Mouse (Mus musculus) liver, embryonic 13.5 days (tissue): ENCODE results near the gene Nars2. TPM values are rescaled to one million over a fixed set of nuclear protein-coding genes. Genes with fewer than 3 reads are reported as not detected.
A peak's percentile ranks its signal among the peaks of the same experiment; 100 is the strongest.

Source experiments
- ATAC-seq: fragments of 200-750 bp; cut with Nextera tagmentation; 2 replicates; pipeline ENCODE4 v1.8.0; 2017; ENCODE audit warnings: low read depth, mild to moderate bottlenecking, moderate number of reproducible peaks, moderate library complexity
- DNase-seq: peaks from one replicate; pipeline ENCODE4 v3.0.0; 2022
- H3K27ac ChIP-seq: fragments of 300-500 bp; sonication (generic); 2 replicates; pipeline ENCODE4 v1.5.1; 2015; ENCODE audit warnings: moderate library complexity, mild to moderate bottlenecking, inconsistent platforms
- H3K27me3 ChIP-seq: fragments of 300-500 bp; sonication (generic); 2 replicates; pipeline ENCODE4 v1.6.1; 2015; ENCODE audit warnings: mild to moderate bottlenecking, inconsistent platforms
- H3K36me3 ChIP-seq: fragments of 300-500 bp; sonication (generic); 2 replicates; pipeline ENCODE4 v1.6.1; 2015; ENCODE audit warnings: mild to moderate bottlenecking, inconsistent platforms
- H3K4me1 ChIP-seq: fragments of 300-500 bp; sonication (generic); replicated peaks from 2 replicates; pipeline ENCODE4 v1.6.1; 2015; ENCODE audit warnings: inconsistent platforms
- H3K4me2 ChIP-seq: fragments of 300-500 bp; sonication (generic); 2 replicates; pipeline ENCODE4 v1.6.1; 2015; ENCODE audit warnings: inconsistent platforms, mild to moderate bottlenecking, moderate library complexity
- H3K4me3 ChIP-seq: fragments of 300-500 bp; sonication (generic); replicated peaks from 2 replicates; pipeline ENCODE4 v1.5.1; 2015; ENCODE audit warnings: mild to moderate bottlenecking, inconsistent platforms
- H3K9ac ChIP-seq: fragments of 300-500 bp; sonication (generic); 2 replicates; pipeline ENCODE4 v1.6.1; 2015; ENCODE audit warnings: mild to moderate bottlenecking, inconsistent platforms
- H3K9me3 ChIP-seq: fragments of 300-500 bp; sonication (generic); replicated peaks from 2 replicates; pipeline ENCODE4 v1.6.1; 2016; ENCODE audit warnings: inconsistent platforms
- WGBS: fragments of 180-500 bp; shearing (Covaris S2); methylation state at CpG from one replicate; pipeline ENCODE4 v1.1.7; 2015; ENCODE audit not compliant: insufficient replicate concordance; 5-methylcytosine and 5-hydroxymethylcytosine counted together
- polyA plus RNA-seq: library from polyadenylated mRNA; unstranded; fragments of >200 nt; fragmentation: Nextera tagmentation; extraction: Ambion mirVana; gene quantifications from 2 replicates; pipeline ENCODE4 v1.2.1, GENCODE M21; 2015

Gene Nars2
- polyA plus RNA-seq, 1 experiment from 2014 or later, result 18.9 TPM

GRCm38 (mm10) chr7:96971027-96971996 is 20.0 kb downstream of the Nars2 start:
- WGBS, result 47% methylated on average over 21 of the region's 21 CpGs
- H3K9ac ChIP-seq, result peak overlapping the region; percentile 43
- ATAC-seq (peak; percentile 54; the same call in 1 of the 2 replicates), DNase-seq (no peak)
- peak overlapping the region; percentile 47 for H3K27ac ChIP-seq
- no peaks in the 10 kb centered on the region for H3K9me3 ChIP-seq
- peaks cover 17% of the 10 kb centered on the region for H3K36me3 ChIP-seq
- no peaks in the 10 kb centered on the region for H3K27me3 ChIP-seq
- no peak overlapping the region; the same call in 1 of the 2 replicates for H3K4me3 ChIP-seq
- H3K4me2 ChIP-seq, result peak overlapping the region; percentile 45
- peaks cover 48% of the 10 kb centered on the region for H3K4me1 ChIP-seq

- H3K4me2 ChIP-seq, result peak overlapping the region; percentile 45
- ATAC-seq (peak; percentile 69), DNase-seq (no peak)
- no peak overlapping the region for H3K27ac ChIP-seq
- H3K36me3 ChIP-seq, result peaks cover 21% of the 10 kb centered on the region
- no peak overlapping the region for H3K4me3 ChIP-seq
- H3K9ac ChIP-seq, result 0 out of 2 replicates have a peak overlapping the region, but pooled peaks have one; percentile 26
- H3K27me3 ChIP-seq, result no peaks in the 10 kb centered on the region
- 26% methylated on average over 8 of the region's 8 CpGs for WGBS
- H3K4me1 ChIP-seq, result peaks cover 43% of the 10 kb centered on the region
- H3K9me3 ChIP-seq, result no peaks in the 10 kb centered on the region
These were observed 21.0 kb downstream of the Nars2 start for GRCm38 (mm10) chr7:96972138-96972904.

GRCm38 (mm10) chr7:96975914-96976313 is 24.6 kb downstream of the Nars2 start:
- peaks cover 26% of the 10 kb centered on the region for H3K4me1 ChIP-seq
- no peak overlapping the region for H3K4me3 ChIP-seq
- ATAC-seq (no peak), DNase-seq (no peak)
- no peaks in the 10 kb centered on the region for H3K27me3 ChIP-seq
- H3K36me3 ChIP-seq, result peaks cover 18% of the 10 kb centered on the region
- H3K27ac ChIP-seq, result no peak overlapping the region
- 85% methylated on average over 5 of the region's 5 CpGs for WGBS
- no peak overlapping the region for H3K4me2 ChIP-seq
- no peaks in the 10 kb centered on the region for H3K9me3 ChIP-seq
- no peak overlapping the region for H3K9ac ChIP-seq

GRCm38 (mm10) chr7:96977209-96977608 is 25.9 kb downstream of the Nars2 start:
- Histone ChIP-seq H3K4me1 (peaks cover 14% of the 10 kb centered on the region), H3K9ac (no peak overlapping the region), H3K27me3 (no peaks in the 10 kb centered on the region), H3K27ac (no peak overlapping the region), H3K36me3 (peaks cover 18% of the 10 kb centered on the region), H3K4me3 (no peak overlapping the region), H3K9me3 (no peaks in the 10 kb centered on the region), H3K4me2 (no peak overlapping the region)
- WGBS, result 68% methylated on average over 1 of the region's 1 CpGs
- no peak for ATAC-seq
- no peak for DNase-seq

- ATAC-seq (no peak), DNase-seq (no peak)
- Histone ChIP-seq H3K27ac (no peak overlapping the region), H3K36me3 (peaks cover 4% of the 10 kb centered on the region), H3K9ac (no peak overlapping the region), H3K4me1 (no peaks in the 10 kb centered on the region), H3K9me3 (no peaks in the 10 kb centered on the region), H3K4me3 (no peak overlapping the region), H3K27me3 (no peaks in the 10 kb centered on the region), H3K4me2 (no peak overlapping the region)
- 83% methylated on average over 2 of the region's 2 CpGs for WGBS
These were observed 30.1 kb downstream of the Nars2 start for GRCm38 (mm10) chr7:96981366-96981765.

GRCm38 (mm10) chr7:96983660-96984347 is 32.5 kb downstream of the Nars2 start:
- DNase-seq (no peak), ATAC-seq (no peak)
- Histone ChIP-seq H3K27me3 (no peaks in the 10 kb centered on the region), H3K36me3 (no peaks in the 10 kb centered on the region), H3K9ac (no peak overlapping the region), H3K4me2 (no peak overlapping the region), H3K4me3 (no peak overlapping the region), H3K4me1 (peaks cover 8% of the 10 kb centered on the region; the same call in 1 of the 2 replicates), H3K27ac (no peak overlapping the region), H3K9me3 (no peaks in the 10 kb centered on the region)
- WGBS, result 70% methylated on average over 7 of the region's 7 CpGs

- H3K9me3 ChIP-seq, result no peaks in the 10 kb centered on the region
- H3K9ac ChIP-seq, result no peak overlapping the region
- ATAC-seq, result no peak
- no peak overlapping the region for H3K4me3 ChIP-seq
- no peak for DNase-seq
- H3K4me2 ChIP-seq, result peak overlapping the region; percentile 3; the same call in 1 of the 2 replicates
- H3K4me1 ChIP-seq, result peaks cover 8% of the 10 kb centered on the region; the same call in 1 of the 2 replicates
- H3K27me3 ChIP-seq, result no peaks in the 10 kb centered on the region
- 0 out of 2 replicates have a peak, but pooled peaks cover 6% of the 10 kb centered on the region for H3K36me3 ChIP-seq
- no peak overlapping the region for H3K27ac ChIP-seq
- 45% methylated on average over 8 of the region's 8 CpGs for whole genome bisulfite sequencing
These were observed 34.5 kb downstream of the Nars2 start for GRCm38 (mm10) chr7:96985798-96986197.

GRCm38 (mm10) chr7:96986795-96987445 is 35.6 kb downstream of the Nars2 start:
- Histone ChIP-seq H3K4me3 (no peak overlapping the region), H3K9me3 (no peaks in the 10 kb centered on the region), H3K36me3 (0 out of 2 replicates have a peak, but pooled peaks cover 6% of the 10 kb centered on the region), H3K27me3 (no peaks in the 10 kb centered on the region), H3K9ac (no peak overlapping the region), H3K4me2 (no peak overlapping the region), H3K4me1 (peaks cover 8% of the 10 kb centered on the region; the same call in 1 of the 2 replicates), H3K27ac (no peak overlapping the region)
- WGBS, result 49% methylated on average over 9 of the region's 9 CpGs
- ATAC-seq (no peak), DNase-seq (no peak)

- Histone ChIP-seq H3K36me3 (0 out of 2 replicates have a peak, but pooled peaks cover 6% of the 10 kb centered on the region), H3K9ac (no peak overlapping the region), H3K9me3 (no peaks in the 10 kb centered on the region), H3K4me3 (no peak overlapping the region), H3K4me2 (no peak overlapping the region), H3K27ac (no peak overlapping the region), H3K4me1 (peaks cover 8% of the 10 kb centered on the region; the same call in 1 of the 2 replicates), H3K27me3 (no peaks in the 10 kb centered on the region)
- no peak for DNase-seq
- ATAC-seq, result no peak
- 72% methylated on average over 4 of the region's 4 CpGs for WGBS
These were observed 36.4 kb downstream of the Nars2 start for GRCm38 (mm10) chr7:96987676-96988075.

GRCm38 (mm10) chr7:97012956-97013355 is 61.7 kb downstream of the Nars2 start:
- H3K27ac ChIP-seq, result no peak overlapping the region
- peaks cover 16% of the 10 kb centered on the region for H3K36me3 ChIP-seq
- H3K4me3 ChIP-seq, result no peak overlapping the region
- H3K4me1 ChIP-seq, result peaks cover 8% of the 10 kb centered on the region
- 20% methylated on average over 3 of the region's 3 CpGs for WGBS
- no peak overlapping the region for H3K9ac ChIP-seq
- no peak for ATAC-seq
- no peaks in the 10 kb centered on the region for H3K27me3 ChIP-seq
- no peak overlapping the region for H3K4me2 ChIP-seq
- H3K9me3 ChIP-seq, result 0 out of 2 replicates have a peak, but pooled peaks cover 4% of the 10 kb centered on the region
- no peak for DNase-seq
